Mouse (Mus musculus): ENCODE measurements around the gene B3gnt6.
"Not testable (repeated sequence)": the region's sequence is repeated elsewhere in the genome, so short reads cannot be mapped to it uniquely, and the experiment has no call there.

B3gnt6 gene

GRCm38 (mm10) chr7:98199381-98199780 is at the start of gene B3gnt6:
B3gnt6 (minus strand) TSS chr7:98199481.
- DNase-seq (ENCODE audit: low read depth, low spot score), result no peak

- no peak for DNase-seq (ENCODE audit: low read depth, low spot score)
Observed at GRCm38 (mm10) chr7:98236686-98237359, 37.5 kb upstream of the B3gnt6 start.

- no peak for DNase-seq (ENCODE audit: low read depth, low spot score)
Observed at GRCm38 (mm10) chr7:98223796-98224195, 24.5 kb upstream of the B3gnt6 start.

GRCm38 (mm10) chr7:98216713-98217112 is 17.4 kb upstream of the B3gnt6 start:
- DNase-seq (ENCODE audit: low read depth, low spot score), result no peak

GRCm38 (mm10) chr7:98202946-98203345 is 3.7 kb upstream of the B3gnt6 start:
- DNase-seq (ENCODE audit: low read depth, low spot score), result no peak

GRCm38 (mm10) chr7:98201493-98202028 is 2.3 kb upstream of the B3gnt6 start:
- no peak for DNase-seq (ENCODE audit: low read depth, low spot score)

- no peak for DNase-seq (ENCODE audit: low read depth, low spot score)
Observed at GRCm38 (mm10) chr7:98200396-98200795, 1.1 kb upstream of the B3gnt6 start.

GRCm38 (mm10) chr7:98195151-98195801 is 4.0 kb downstream of the B3gnt6 start:
- DNase-seq (ENCODE audit: low read depth, low spot score), result no peak

- DNase-seq (ENCODE audit: low read depth, low spot score), result no peak
Observed at GRCm38 (mm10) chr7:98194026-98194792, 5.1 kb downstream of the B3gnt6 start.

- no peak for DNase-seq (ENCODE audit: low read depth, low spot score)
Observed at GRCm38 (mm10) chr7:98193515-98194025, 5.7 kb downstream of the B3gnt6 start.

- DNase-seq (ENCODE audit: low read depth, low spot score), result no peak
Observed at GRCm38 (mm10) chr7:98191571-98192250, 7.6 kb downstream of the B3gnt6 start.

- no peak for DNase-seq (ENCODE audit: low read depth, low spot score)
Observed at GRCm38 (mm10) chr7:98190578-98190977, 8.7 kb downstream of the B3gnt6 start.

GRCm38 (mm10) chr7:98189745-98190144 is 9.5 kb downstream of the B3gnt6 start:
- DNase-seq (ENCODE audit: low read depth, low spot score), result no peak

- no peak for DNase-seq (ENCODE audit: low read depth, low spot score)
Observed at GRCm38 (mm10) chr7:98188680-98189079, 10.6 kb downstream of the B3gnt6 start.

GRCm38 (mm10) chr7:98188238-98188637 is 11.0 kb downstream of the B3gnt6 start:
- DNase-seq (ENCODE audit: low read depth, low spot score), result no peak

- not testable (repeated sequence) for DNase-seq (ENCODE audit: low read depth, low spot score)
Observed at GRCm38 (mm10) chr7:98187332-98187731, 11.9 kb downstream of the B3gnt6 start.

GRCm38 (mm10) chr7:98186637-98187036 is 12.6 kb downstream of the B3gnt6 start:
- DNase-seq (ENCODE audit: low read depth, low spot score), result no peak

- no peak for DNase-seq (ENCODE audit: low read depth, low spot score)
Observed at GRCm38 (mm10) chr7:98185326-98185725, 14.0 kb downstream of the B3gnt6 start.

- DNase-seq (ENCODE audit: low read depth, low spot score), result no peak
Observed at GRCm38 (mm10) chr7:98178560-98179231, 20.6 kb downstream of the B3gnt6 start.

- DNase-seq (ENCODE audit: low read depth, low spot score), result peak; percentile 92
Observed at GRCm38 (mm10) chr7:98177929-98178559, 21.2 kb downstream of the B3gnt6 start, which contains the start of gene Capn5. Capn5 (minus strand) TSS chr7:98178274.
